Comparison of ENCODE assay signal across 15 mouse cellular contexts in the genomic region with DNA sequence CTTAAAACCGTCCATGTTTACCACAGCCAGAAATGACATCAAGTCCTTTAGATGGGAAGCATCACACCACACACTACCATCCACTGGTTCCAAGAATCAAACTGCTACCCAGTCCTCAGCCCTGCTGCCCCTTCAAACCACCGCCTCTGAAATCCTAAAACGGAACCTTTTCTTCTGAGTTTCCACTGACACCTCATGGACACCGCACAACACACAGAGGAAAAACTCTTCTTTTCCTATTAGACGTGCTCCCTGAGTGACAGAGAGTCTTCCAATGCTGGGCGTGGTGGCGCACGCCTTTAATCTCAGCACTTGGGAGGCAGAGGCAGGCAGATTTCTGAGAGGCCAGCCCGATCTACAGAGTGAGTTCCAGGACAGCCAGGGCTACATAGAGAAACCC. TPM values are rescaled to one million over a fixed set of nuclear protein-coding genes. Genes with fewer than 3 reads are reported as not detected.
DNase-seq lines count a peak whose midpoint lies in the region; ATAC-seq and TF ChIP-seq lines count a peak whose summit lies in the region.
"Had no signal": no experiment of that assay in that cellular context is flagged by ENCODE, and none has a peak within 500 bp of the region (broad histone marks: within the 10 kb centered on the region; RNA-seq: fewer than 3 reads in every experiment).

No protein-coding gene starts in this region.

- no peak overlapping the region for H3K27ac ChIP-seq in forebrain, embryonic 13.5 days
- no peak overlapping the region for H3K27ac ChIP-seq in forebrain, embryonic 14.5 days (ENCODE audit: low read depth, low read length)
- peak overlapping the region; percentile 59 for H3K27ac ChIP-seq in liver, adult 2 months (replicated peaks; ENCODE audit: insufficient read depth, low read depth, low read length)
- no peak overlapping the region for H3K27ac ChIP-seq in liver, embryonic 12.5 days
- no peak overlapping the region for H3K27ac ChIP-seq in intestine, embryonic 16.5 days (ENCODE audit: low read length)

- peaks cover 40% of the 10 kb centered on the region for H3K79me2 ChIP-seq in liver, adult 2 months (ENCODE audit: control insufficient read depth, insufficient read depth, low read length)

- peaks cover 47% of the 10 kb centered on the region for H3K4me1 ChIP-seq in forebrain, embryonic 13.5 days
- H3K4me1 ChIP-seq in forebrain, embryonic 14.5 days (ENCODE audit: control insufficient read depth, insufficient read depth, low read length) = peaks cover 21% of the 10 kb centered on the region
- peaks cover 34% of the 10 kb centered on the region for H3K4me1 ChIP-seq in liver, adult 2 months (ENCODE audit: control insufficient read depth, insufficient read depth, low read length)
- peaks cover 70% of the 10 kb centered on the region for H3K4me1 ChIP-seq in E14TG2a.4 (replicated peaks; ENCODE audit: low read depth, low read length)
- peaks cover 69% of the 10 kb centered on the region for H3K4me1 ChIP-seq in liver, embryonic 12.5 days
- peaks cover 44% of the 10 kb centered on the region for H3K4me1 ChIP-seq in intestine, embryonic 16.5 days (ENCODE audit: control insufficient read depth, insufficient read depth, low read length)

- no peaks in the 10 kb centered on the region for H3K27me3 ChIP-seq in forebrain, embryonic 13.5 days
- H3K27me3 ChIP-seq in forebrain, embryonic 14.5 days (replicated peaks; ENCODE audit: control insufficient read depth, insufficient read depth, low read length) = no peaks in the 10 kb centered on the region
- H3K27me3 ChIP-seq in liver, adult 2 months (ENCODE audit: control insufficient read depth, insufficient read depth, low read length) = no peaks in the 10 kb centered on the region
- no peaks in the 10 kb centered on the region for H3K27me3 ChIP-seq in E14TG2a.4 (ENCODE audit: insufficient read depth, low read length)
- H3K27me3 ChIP-seq in liver, embryonic 12.5 days (replicated peaks) = no peaks in the 10 kb centered on the region
- no peaks in the 10 kb centered on the region for H3K27me3 ChIP-seq in intestine, embryonic 16.5 days (replicated peaks; ENCODE audit: control insufficient read depth, insufficient read depth, low read length)

- ATAC-seq in forebrain, embryonic 13.5 days = no peak
- no peak for ATAC-seq in forebrain, embryonic 14.5 days
- ATAC-seq in liver, embryonic 12.5 days = no peak
- ATAC-seq in intestine, embryonic 16.5 days = no peak
- ATAC-seq in activated CD4-positive, CD25-positive, alpha-beta regulatory T cell, adult 4 months = no peak
- ATAC-seq: forebrain, postnatal 0 days had no signal

- WGBS in forebrain, embryonic 13.5 days = 93% methylated on average over 9 of the region's 9 CpGs
- WGBS in forebrain, embryonic 14.5 days = 94% methylated on average over 9 of the region's 9 CpGs
- 78% methylated on average over 9 of the region's 9 CpGs for WGBS in liver, adult 2 months
- WGBS in liver, embryonic 12.5 days (ENCODE audit: insufficient replicate concordance) = 71% methylated on average over 9 of the region's 9 CpGs
- WGBS in intestine, embryonic 16.5 days = 87% methylated on average over 9 of the region's 9 CpGs

- no peak overlapping the region for H3K4me3 ChIP-seq in forebrain, embryonic 13.5 days
- no peak overlapping the region for H3K4me3 ChIP-seq in forebrain, embryonic 14.5 days (ENCODE audit: low read depth, low read length)
- no peak overlapping the region for H3K4me3 ChIP-seq in liver, adult 2 months (ENCODE audit: insufficient read depth, low read depth, low read length)
- 0 out of 2 replicates have a peak overlapping the region, but pooled peaks have one; percentile 17 for H3K4me3 ChIP-seq in E14TG2a.4 (replicated peaks; ENCODE audit: low read length)
- H3K4me3 ChIP-seq in liver, embryonic 12.5 days = no peak overlapping the region
- H3K4me3 ChIP-seq in intestine, embryonic 16.5 days (ENCODE audit: low read length) = no peak overlapping the region
- H3K4me3 ChIP-seq: megakaryocyte, embryonic 14.5 days had no signal

- H3K9ac ChIP-seq in forebrain, embryonic 13.5 days = no peak overlapping the region
- H3K9ac ChIP-seq in forebrain, embryonic 14.5 days (ENCODE audit: low read length) = no peak overlapping the region
- H3K9ac ChIP-seq in liver, adult 2 months (ENCODE audit: low read depth, low read length) = no peak overlapping the region
- H3K9ac ChIP-seq in liver, embryonic 12.5 days = peak overlapping the region; percentile 35
- no peak overlapping the region for H3K9ac ChIP-seq in intestine, embryonic 16.5 days (ENCODE audit: low read depth, low read length)
- H3K9ac ChIP-seq: forebrain, postnatal 0 days had no signal

- no peak for TF ChIP-seq POLR2A in liver, adult 2 months (IDR thresholded peaks at IDR 0.05; ENCODE audit: extremely low read depth, insufficient read depth, low read length)

- TF ChIP-seq CTCF in liver, adult 2 months (IDR thresholded peaks at IDR 0.05; ENCODE audit: low read depth, low read length) = no peak
- no peak for TF ChIP-seq CTCF in E14TG2a.4 (conservative IDR thresholded peaks at IDR 0.05; ENCODE audit: low read length)

- no peaks in the 10 kb centered on the region for H3K9me3 ChIP-seq in forebrain, embryonic 13.5 days (replicated peaks)
- H3K9me3 ChIP-seq in forebrain, embryonic 14.5 days (replicated peaks; ENCODE audit: control insufficient read depth, low read length) = no peaks in the 10 kb centered on the region
- H3K9me3 ChIP-seq in E14TG2a.4 (ENCODE audit: low read length) = no peaks in the 10 kb centered on the region
- no peaks in the 10 kb centered on the region for H3K9me3 ChIP-seq in liver, embryonic 12.5 days (replicated peaks)
- no peaks in the 10 kb centered on the region for H3K9me3 ChIP-seq in intestine, embryonic 16.5 days (ENCODE audit: control insufficient read depth, low read length)
- H3K9me3 ChIP-seq: megakaryocyte, embryonic 14.5 days had no signal

- 0 out of 2 replicates have a peak overlapping the region, but pooled peaks have one; percentile 10 for H3K4me2 ChIP-seq in forebrain, embryonic 13.5 days
- no peak overlapping the region for H3K4me2 ChIP-seq in forebrain, embryonic 14.5 days (ENCODE audit: low read length)
- peak overlapping the region; percentile 96 for H3K4me2 ChIP-seq in liver, embryonic 12.5 days
- H3K4me2 ChIP-seq in intestine, embryonic 16.5 days (ENCODE audit: low read depth, low read length) = no peak overlapping the region

- DNase-seq in forebrain, embryonic 14.5 days (ENCODE audit: low spot score) = no peak
- DNase-seq in liver, adult 2 months (ENCODE audit: extremely low read depth, low read depth, low spot score) = no peak
- DNase-seq in liver = no peak
- DNase-seq: cerebellum, adult 8-10 months; forebrain, postnatal 0 days; heart, postnatal 36 days; layer of hippocampus, adult 9-11 months; right cerebral cortex, postnatal 4 days; thymus, postnatal 14 days had no signal

- H3K36me3 ChIP-seq in forebrain, embryonic 13.5 days (ENCODE audit: poor library complexity, severe bottlenecking) = no peaks in the 10 kb centered on the region
- H3K36me3 ChIP-seq in forebrain, embryonic 14.5 days (ENCODE audit: control insufficient read depth, insufficient read depth, low read length) = no peaks in the 10 kb centered on the region
- H3K36me3 ChIP-seq in liver, adult 2 months (ENCODE audit: control insufficient read depth, insufficient read depth, low read length) = no peaks in the 10 kb centered on the region
- H3K36me3 ChIP-seq in E14TG2a.4 (ENCODE audit: insufficient read depth, low read length) = peaks cover 27% of the 10 kb centered on the region
- H3K36me3 ChIP-seq in liver, embryonic 12.5 days = peaks cover 9% of the 10 kb centered on the region; the same call in 1 of the 2 replicates
- no peaks in the 10 kb centered on the region for H3K36me3 ChIP-seq in intestine, embryonic 16.5 days (ENCODE audit: control insufficient read depth, insufficient read depth, low read length)

RNA-seq across cellular contexts. Expression of a gene that starts 2.9 kb away (rescaled TPM):
- 25.7 and 27.8 TPM in 2 replicates for polyA plus RNA-seq in forebrain, embryonic 13.5 days (2015; fragmentation: Nextera tagmentation; extraction: Ambion mirVana)
- 13.1 and 18.0 TPM in 2 replicates for polyA plus RNA-seq in forebrain, embryonic 14.5 days (2014; fragmentation: Nextera tagmentation; extraction: Ambion mirVana)
- total RNA-seq in liver, adult 2 months (2014; rRNA removed) = 8.2 and 10.7 TPM in 2 replicates
- polyA plus RNA-seq in liver, adult 2 months (2012; rRNA removed) = 14.7 and 20.9 TPM in 2 replicates
- polyA plus RNA-seq in liver, embryonic 12.5 days (2016; fragmentation: Nextera tagmentation; extraction: Ambion mirVana) = 21.7 and 21.9 TPM in 2 replicates
- polyA plus RNA-seq in intestine, embryonic 16.5 days (2015; fragmentation: Nextera tagmentation; extraction: Ambion mirVana) = 15.4 and 18.1 TPM in 2 replicates
- 1 to 10 TPM; 8.4 to 10.0 TPM for polyA plus RNA-seq in activated CD4-positive, CD25-positive, alpha-beta regulatory T cell, adult 4 months (2017; shearing (Covaris generic))

Comparison
In these comparisons a context has a peak if more than half of its experiments do, and no peak if none do; other contexts are left out.
1. H3K4me2 ChIP-seq: peak in forebrain, embryonic 13.5 days (single experiment) and liver, embryonic 12.5 days (single experiment); none in forebrain, embryonic 14.5 days (single experiment) and intestine, embryonic 16.5 days (single experiment).